Mouse (Mus musculus) left cerebral cortex, adult 2 months (tissue): ENCODE data around the gene Olfr985. TPM values are rescaled to one million over a fixed set of nuclear protein-coding genes. Genes with fewer than 3 reads are reported as not detected.

Experiments
- DNase-seq, 2 experiments: peaks; one replicate each; pipeline ENCODE4 v3.0.0; 2021 to 2022; ENCODE audit warnings: low spot score in 2 of 2, mixed read lengths in 1 of 2; ENCODE audit errors: extremely low spot score in 1 of 2
- H3K27ac ChIP-seq: fragments of 200-600 bp; 2 replicates; pipeline ENCODE4 v1.8.1; 2022
- H3K4me3 ChIP-seq: fragments of 200-600 bp; 2 replicates; pipeline ENCODE4 v1.8.1; 2022
- CTCF ChIP-seq: fragments of 200-600 bp; IDR thresholded peaks from 2 replicates; pipeline ENCODE4 v1.8.1; 2022; ENCODE audit warnings: antibody characterized with exemption, mild to moderate bottlenecking, moderate library complexity
- intact Hi-C: fragments of 180-260 bp; cut with DNase I; formaldehyde crosslinking; loops from one replicate; pipeline ENCODE4 v1.15.1; 2025
- total RNA-seq, 2 experiments: library from RNA; stranded (reverse); gene quantifications; 2 replicates each; pipeline ENCODE4 v1.2.3; 2021

The Olfr985 gene
- total RNA-seq, 2 experiments from 2014 or later: not detected

DNA sequence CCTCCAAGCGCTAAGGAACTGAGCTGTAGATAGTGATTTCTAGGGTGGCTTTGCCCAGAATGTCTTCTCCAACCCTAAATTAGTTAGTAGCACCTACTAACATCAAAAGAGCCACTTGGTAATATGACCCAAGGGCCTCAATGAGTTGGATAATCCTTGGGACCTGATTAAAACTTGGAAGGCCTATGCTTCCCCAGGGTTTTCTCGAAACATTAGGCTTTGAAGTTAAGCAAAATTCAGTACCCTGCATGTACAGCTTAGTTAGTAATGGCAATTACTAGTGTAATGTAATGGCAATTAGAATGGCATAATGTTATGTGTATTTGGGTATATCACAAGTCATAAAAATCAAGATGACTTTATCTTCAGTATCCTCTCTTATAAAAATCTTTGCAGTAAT is 36.5 kb downstream of the Olfr985 start, which contains the start of gene Olfr983:
Gene Olfr983 (minus strand): TSS at position 101 of the 400 bp plus-strand sequence.
- Histone ChIP-seq H3K27ac (no peak within 1 kb of the TSS), H3K4me3 (no peak within 1 kb of the TSS)
- DNase-seq: no peak
- intact Hi-C loops: no loop called here
- TF ChIP-seq CTCF: no peak

Other genes starting within 250 kb of the Olfr985 start
- not detected for gene Olfr229, start 222.8 kb downstream of the Olfr985 start, total RNA-seq
- not detected for gene Olfr974, start 192.7 kb downstream of the Olfr985 start, total RNA-seq
- not detected for gene Olfr975, start 178.1 kb downstream of the Olfr985 start, total RNA-seq
- gene Olfr976, start 169.1 kb downstream of the Olfr985 start, total RNA-seq: not detected
- gene Olfr978, start 138.1 kb downstream of the Olfr985 start, total RNA-seq: not detected
- gene Olfr979, start 126.7 kb downstream of the Olfr985 start, total RNA-seq: not detected
- not detected for gene Olfr980, start 120.6 kb downstream of the Olfr985 start, total RNA-seq
- not detected for gene Olfr981, start 108.7 kb downstream of the Olfr985 start, total RNA-seq
- gene Olfr982, start 56.4 kb downstream of the Olfr985 start, total RNA-seq: not detected
- gene Olfr983, start 36.6 kb downstream of the Olfr985 start, total RNA-seq: not detected
- not detected for gene Olfr984, start 16.0 kb downstream of the Olfr985 start, total RNA-seq
- not detected for gene Tmem225, start 17.9 kb upstream of the Olfr985 start, total RNA-seq
- gene Olfr986, start 50.7 kb upstream of the Olfr985 start, total RNA-seq: under 1 TPM in 1 of 2 experiments, not detected in 1; 0.09 TPM
- 1 to 10 TPM; 3.2 to 4.0 TPM for gene Zfp202, start 62.1 kb upstream of the Olfr985 start, total RNA-seq
- 100 to 1,000 TPM; 110 to 116 TPM for gene Scn3b, start 139.0 kb upstream of the Olfr985 start, total RNA-seq